Mouse (Mus musculus) embryonic facial prominence, embryonic 14.5 days (tissue): ENCODE measurements around the gene Lyg1. TPM values are rescaled to one million over a fixed set of nuclear protein-coding genes. Genes with fewer than 3 reads are reported as not detected.
A peak's percentile ranks its signal among the peaks of the same experiment; 100 is the strongest.

Experiments
- ATAC-seq: fragments of 200-750 bp; cut with Nextera tagmentation; 2 replicates; pipeline ENCODE4 v1.8.0; 2017; ENCODE audit warnings: low read depth, moderate number of reproducible peaks, moderate TSS enrichment
- DNase-seq: peaks from one replicate; pipeline ENCODE4 v3.0.0-alpha.2; 2015; ENCODE audit warnings: low spot score
- H3K27ac ChIP-seq: fragments of 300-500 bp; sonication (generic); replicated peaks from 2 replicates; pipeline ENCODE4 v1.5.1; 2014; ENCODE audit warnings: low read depth, mild to moderate bottlenecking, low read length, moderate library complexity
- H3K27me3 ChIP-seq: fragments of 300-500 bp; sonication (generic); replicated peaks from 2 replicates; pipeline ENCODE4 v1.6.1; 2014; ENCODE audit warnings: low read length; ENCODE audit not compliant: control insufficient read depth, insufficient read depth
- H3K36me3 ChIP-seq: fragments of 300-500 bp; sonication (generic); 2 replicates; pipeline ENCODE4 v1.6.1; 2014; ENCODE audit warnings: low read length, mixed read lengths; ENCODE audit not compliant: control insufficient read depth, insufficient read depth
- H3K4me1 ChIP-seq: fragments of 300-500 bp; sonication (generic); 2 replicates; pipeline ENCODE4 v1.6.1; 2014; ENCODE audit warnings: antibody characterized with exemption, low read length; ENCODE audit not compliant: control insufficient read depth, insufficient read depth
- H3K4me2 ChIP-seq: fragments of 300-500 bp; sonication (generic); 2 replicates; pipeline ENCODE4 v1.6.1; 2014; ENCODE audit warnings: low read depth, mild to moderate bottlenecking, low read length, moderate library complexity, mixed read lengths
- H3K4me3 ChIP-seq: fragments of 300-500 bp; sonication (generic); 2 replicates; pipeline ENCODE4 v1.5.1; 2014; ENCODE audit warnings: low read depth, mild to moderate bottlenecking, low read length
- H3K9ac ChIP-seq: fragments of 300-500 bp; sonication (generic); 2 replicates; pipeline ENCODE4 v1.6.1; 2014; ENCODE audit warnings: low read depth, mild to moderate bottlenecking, low read length, moderate library complexity, mixed read lengths
- H3K9me3 ChIP-seq: fragments of 300-500 bp; sonication (generic); 2 replicates; pipeline ENCODE4 v1.6.1; 2016; ENCODE audit warnings: low read length; ENCODE audit not compliant: control insufficient read depth
- WGBS: fragments of 180-500 bp; shearing (Covaris S2); extraction: QIAGEN DNeasy Blood & Tissue Kit; methylation state at CpG from one replicate; pipeline ENCODE4 v1.1.7; 2014; 5-methylcytosine and 5-hydroxymethylcytosine counted together
- polyA plus RNA-seq: library from polyadenylated mRNA; unstranded; fragments of >200 nt; fragmentation: Nextera tagmentation; extraction: Ambion mirVana; gene quantifications from 2 replicates; pipeline ENCODE4 v1.2.1, GENCODE M21; 2014

Lyg1 gene
- polyA plus RNA-seq, 1 experiment from 2014 or later, result not detected

DNA sequence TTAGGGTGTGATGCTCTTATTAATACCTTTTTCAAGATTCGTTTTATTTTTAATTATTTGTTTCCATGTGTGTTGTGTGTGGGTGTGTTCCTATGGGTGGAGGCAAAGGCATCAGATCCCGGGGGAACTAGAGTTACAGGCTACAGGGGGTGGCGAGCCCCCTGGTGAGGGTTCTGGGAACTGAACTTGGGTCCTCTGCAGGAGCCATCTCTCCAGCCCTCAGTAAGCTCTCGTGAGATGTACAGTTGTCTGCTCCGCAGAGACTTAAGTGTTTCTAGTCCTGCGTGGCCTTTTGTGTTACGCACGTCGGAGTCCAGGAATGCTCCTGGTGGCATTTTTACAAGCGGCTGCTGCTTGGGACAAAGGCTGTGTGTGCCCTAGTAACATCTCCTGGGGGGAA is 8.0 kb upstream of the Lyg1 start:
- no peak overlapping the region for H3K4me3 ChIP-seq
- no peaks in the 10 kb centered on the region for H3K27me3 ChIP-seq
- no peak overlapping the region for H3K27ac ChIP-seq
- ATAC-seq, result no peak
- H3K4me1 ChIP-seq, result no peaks in the 10 kb centered on the region
- no peaks in the 10 kb centered on the region for H3K36me3 ChIP-seq
- no peak overlapping the region for H3K4me2 ChIP-seq
- WGBS, result 57% methylated on average over 10 of the region's 10 CpGs
- no peak for DNase-seq
- H3K9ac ChIP-seq, result no peak overlapping the region
- no peaks in the 10 kb centered on the region for H3K9me3 ChIP-seq

DNA sequence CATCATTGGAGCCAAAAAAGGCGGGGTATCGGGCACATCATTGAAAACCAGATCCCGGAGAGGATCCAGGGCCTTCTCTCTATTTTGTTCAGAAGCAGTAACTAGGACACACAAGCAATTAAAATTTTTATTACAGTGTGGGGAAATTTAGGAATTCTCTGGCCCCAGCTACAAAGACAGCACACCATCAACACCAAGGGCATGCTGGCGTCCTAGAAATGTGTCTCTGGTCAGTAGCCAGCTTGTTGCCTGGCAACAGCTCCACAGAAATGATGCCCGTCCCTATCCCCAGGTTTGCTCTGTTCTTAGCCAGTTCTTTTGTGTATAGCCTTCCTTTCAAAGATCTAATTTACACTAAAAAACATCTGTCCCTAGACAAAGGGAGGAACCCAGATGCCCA is 1.9 kb upstream of the Lyg1 start:
- no peaks in the 10 kb centered on the region for H3K36me3 ChIP-seq
- H3K4me1 ChIP-seq, result no peaks in the 10 kb centered on the region
- H3K9me3 ChIP-seq, result no peaks in the 10 kb centered on the region
- no peaks in the 10 kb centered on the region for H3K27me3 ChIP-seq
- WGBS, result 79% methylated on average over 5 of the region's 5 CpGs
- DNase-seq, result no peak
- ATAC-seq, result no peak
- no peak overlapping the region for H3K27ac ChIP-seq
- H3K4me2 ChIP-seq, result no peak overlapping the region
- no peak overlapping the region for H3K9ac ChIP-seq
- no peak overlapping the region for H3K4me3 ChIP-seq

DNA sequence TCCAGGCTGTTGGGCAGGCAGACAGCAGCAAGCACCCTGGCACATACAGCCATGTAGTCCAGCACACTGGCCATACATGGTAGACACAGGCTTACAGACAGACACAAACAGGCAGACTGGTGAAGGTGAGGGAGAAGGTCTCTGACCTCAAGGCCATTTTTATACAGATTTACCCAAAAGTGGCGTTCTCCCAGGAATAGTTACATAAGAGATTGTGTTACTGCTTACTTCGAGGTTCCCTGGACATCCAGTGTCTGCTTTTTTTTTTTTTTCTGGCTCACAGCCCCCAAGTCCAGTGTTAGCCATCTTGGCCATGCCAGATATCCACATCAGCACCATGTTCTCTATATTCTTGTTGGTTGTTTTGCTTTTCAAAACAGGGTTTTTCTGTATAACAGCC is 957 bp upstream of the Lyg1 start:
- ATAC-seq (no peak), DNase-seq (no peak)
- Histone ChIP-seq H3K27me3 (no peaks in the 10 kb centered on the region), H3K4me1 (no peaks in the 10 kb centered on the region), H3K4me2 (no peak overlapping the region), H3K9ac (no peak overlapping the region), H3K9me3 (no peaks in the 10 kb centered on the region), H3K36me3 (no peaks in the 10 kb centered on the region), H3K4me3 (no peak overlapping the region), H3K27ac (no peak overlapping the region)
- 57% methylated on average over 2 of the region's 2 CpGs for WGBS

DNA sequence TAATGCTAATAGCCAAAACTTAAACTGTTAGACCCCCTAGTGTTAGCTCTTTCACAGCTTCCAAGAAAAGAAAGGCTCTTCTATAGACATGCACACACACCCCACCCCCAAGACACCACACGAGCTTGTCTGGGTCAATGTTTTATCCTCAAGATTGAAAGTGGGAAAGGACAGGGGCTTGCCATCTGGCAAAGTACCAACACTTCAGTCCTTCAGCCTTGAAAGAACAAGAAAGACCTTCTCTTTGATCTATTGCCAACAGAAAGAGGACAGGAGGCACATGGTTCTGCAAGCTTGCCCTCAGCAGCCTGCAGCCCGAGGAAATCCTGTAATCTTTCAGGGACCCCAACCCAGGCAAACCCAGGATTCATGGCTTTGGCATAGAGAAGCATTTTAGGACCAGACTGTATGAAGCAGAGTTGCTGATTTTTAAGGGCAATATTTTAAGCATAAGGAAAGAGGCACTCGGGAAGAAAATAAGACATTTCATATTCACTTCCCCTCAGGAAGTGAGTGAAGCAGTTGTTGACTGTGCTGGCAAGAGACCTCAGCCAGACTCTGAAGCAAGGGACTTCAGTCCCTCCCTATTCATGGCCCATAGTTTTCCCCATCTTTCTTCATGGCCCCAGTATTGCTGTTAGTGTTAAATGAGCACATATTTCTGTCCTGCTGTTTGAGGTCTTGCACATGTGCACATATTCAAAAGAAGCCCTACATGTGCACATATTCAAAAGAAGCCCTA is 698 bp downstream of the Lyg1 start:
- no peaks in the 10 kb centered on the region for H3K9me3 ChIP-seq
- no peaks in the 10 kb centered on the region for H3K36me3 ChIP-seq
- DNase-seq, result peak; percentile 34
- no peak overlapping the region for H3K9ac ChIP-seq
- ATAC-seq, result no peak
- no peak overlapping the region for H3K4me2 ChIP-seq
- no peaks in the 10 kb centered on the region for H3K4me1 ChIP-seq
- no peak overlapping the region for H3K27ac ChIP-seq
- WGBS, result 37% methylated on average over 3 of the region's 3 CpGs
- no peaks in the 10 kb centered on the region for H3K27me3 ChIP-seq
- H3K4me3 ChIP-seq, result no peak overlapping the region

DNA sequence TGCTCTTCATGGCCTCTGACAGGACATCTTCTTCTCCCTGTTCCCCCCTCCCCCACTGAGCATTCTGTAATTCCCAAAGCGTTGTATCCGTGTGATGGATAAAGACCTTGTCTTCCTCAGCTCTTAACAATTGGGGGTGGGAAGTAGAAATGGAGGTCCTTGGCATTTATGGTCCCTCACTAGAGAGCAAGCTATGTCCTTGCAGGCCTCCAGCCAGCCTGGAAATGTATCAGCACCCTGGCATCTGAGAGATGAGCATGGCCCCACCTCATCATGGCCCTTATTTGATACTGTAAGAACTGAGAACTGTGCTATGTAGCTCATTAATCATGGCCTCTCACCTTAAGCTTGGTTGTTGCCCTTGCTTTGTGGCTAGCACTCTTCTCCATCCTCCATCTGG is 2.3 kb downstream of the Lyg1 start:
- DNase-seq (no peak), ATAC-seq (no peak)
- 92% methylated on average over 2 of the region's 2 CpGs for WGBS
- Histone ChIP-seq H3K4me2 (no peak overlapping the region), H3K27ac (no peak overlapping the region), H3K36me3 (no peaks in the 10 kb centered on the region), H3K9ac (no peak overlapping the region), H3K4me3 (no peak overlapping the region), H3K9me3 (no peaks in the 10 kb centered on the region), H3K4me1 (no peaks in the 10 kb centered on the region), H3K27me3 (no peaks in the 10 kb centered on the region)

DNA sequence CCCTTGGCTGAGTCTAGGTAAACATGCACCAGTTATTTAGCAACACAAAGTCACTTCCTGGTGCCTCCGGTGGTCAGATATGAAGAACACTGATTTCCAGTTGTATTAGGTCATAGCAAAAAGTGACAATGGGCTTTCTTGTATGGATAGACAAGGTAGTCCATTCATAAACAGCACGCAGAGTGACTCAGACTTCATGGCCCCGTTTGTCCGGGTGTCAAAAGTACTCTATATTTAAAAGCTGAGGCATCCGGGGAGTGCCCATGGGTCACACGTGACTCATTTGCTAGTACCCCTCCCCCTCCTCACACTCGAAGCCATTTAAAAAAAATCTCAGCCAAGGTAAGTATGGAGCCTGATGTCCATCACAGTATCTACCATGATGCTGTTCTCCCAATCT is 2.8 kb downstream of the Lyg1 start:
- DNase-seq, result no peak
- Histone ChIP-seq H3K4me1 (no peaks in the 10 kb centered on the region), H3K27me3 (no peaks in the 10 kb centered on the region), H3K9ac (no peak overlapping the region), H3K4me3 (no peak overlapping the region), H3K36me3 (no peaks in the 10 kb centered on the region), H3K4me2 (no peak overlapping the region), H3K9me3 (no peaks in the 10 kb centered on the region), H3K27ac (no peak overlapping the region)
- 79% methylated on average over 7 of the region's 7 CpGs for WGBS
- no peak for ATAC-seq

DNA sequence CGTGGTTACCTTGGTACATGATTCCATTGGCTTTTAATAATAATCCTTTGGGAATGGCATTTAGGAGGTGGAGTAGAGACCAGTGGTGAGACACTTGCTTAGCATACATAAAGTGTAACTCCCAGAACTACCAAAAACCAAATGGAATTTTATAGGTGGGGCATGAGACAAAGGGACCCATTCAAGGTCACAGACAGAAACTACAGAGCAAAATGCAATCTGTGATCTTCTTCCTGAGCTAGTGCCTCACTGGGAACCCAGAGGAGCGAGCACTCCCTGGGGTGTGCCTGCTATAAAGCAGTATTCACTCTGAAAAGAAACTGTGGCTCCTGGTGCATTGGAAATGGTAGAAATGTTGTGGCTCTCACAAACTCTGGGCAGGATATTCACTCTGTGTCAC is 8.7 kb downstream of the Lyg1 start:
- Histone ChIP-seq H3K4me2 (no peak overlapping the region), H3K4me1 (no peaks in the 10 kb centered on the region), H3K36me3 (no peaks in the 10 kb centered on the region), H3K27ac (no peak overlapping the region), H3K27me3 (no peaks in the 10 kb centered on the region), H3K9ac (no peak overlapping the region), H3K4me3 (no peak overlapping the region), H3K9me3 (no peaks in the 10 kb centered on the region)
- ATAC-seq, result no peak
- 62% methylated on average over 2 of the region's 2 CpGs for WGBS
- DNase-seq, result no peak

DNA sequence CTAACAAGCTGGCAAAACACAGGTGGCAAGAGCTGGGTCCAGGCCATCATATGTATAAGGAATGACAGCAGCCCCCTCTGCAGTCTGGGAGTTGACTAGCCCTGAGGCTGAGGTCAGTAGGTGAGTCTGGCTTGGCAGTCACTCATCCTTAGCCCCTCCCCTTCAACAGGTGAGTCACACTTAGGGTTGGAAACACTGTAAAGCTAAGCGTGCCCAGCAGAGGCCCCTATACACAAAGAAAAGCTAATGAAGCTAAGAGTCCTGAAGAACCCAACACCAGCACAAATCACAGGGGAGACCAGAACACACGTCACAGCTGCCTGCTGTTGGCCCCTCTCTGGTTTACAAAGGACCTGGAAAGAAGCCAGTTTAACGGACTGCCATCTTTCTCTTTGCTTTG is 25.8 kb downstream of the Lyg1 start:
- no peaks in the 10 kb centered on the region for H3K36me3 ChIP-seq
- no peaks in the 10 kb centered on the region for H3K9me3 ChIP-seq
- H3K27me3 ChIP-seq, result no peaks in the 10 kb centered on the region
- 20% methylated on average over 3 of the region's 3 CpGs for WGBS
- ATAC-seq, result peak; percentile 70; the same call in 1 of the 2 replicates
- H3K4me3 ChIP-seq, result no peak overlapping the region
- DNase-seq, result peak; percentile 45
- H3K4me2 ChIP-seq, result no peak overlapping the region
- H3K9ac ChIP-seq, result no peak overlapping the region
- no peak overlapping the region for H3K27ac ChIP-seq
- no peaks in the 10 kb centered on the region for H3K4me1 ChIP-seq

DNA sequence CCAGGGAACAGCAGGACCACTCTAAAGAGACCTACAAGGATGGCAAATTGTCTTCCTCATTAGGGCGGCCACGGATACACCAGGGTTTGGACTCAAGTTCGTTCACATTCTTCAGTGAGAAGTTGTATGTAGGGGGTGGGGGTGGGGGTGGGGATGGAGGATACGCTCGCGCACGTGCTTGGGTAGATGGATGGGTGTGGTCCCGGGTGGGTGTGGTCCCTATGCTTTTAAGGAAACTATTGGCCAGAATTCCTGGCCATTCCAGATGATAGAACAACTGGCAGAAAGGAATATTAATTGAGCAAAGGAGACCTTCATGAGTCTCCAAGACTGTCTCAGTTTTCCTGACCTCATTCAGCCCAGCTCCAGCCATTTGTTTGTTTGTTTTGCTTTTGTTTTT is 31.6 kb downstream of the Lyg1 start:
- H3K36me3 ChIP-seq, result no peaks in the 10 kb centered on the region
- H3K4me3 ChIP-seq, result no peak overlapping the region
- no peak overlapping the region for H3K9ac ChIP-seq
- H3K9me3 ChIP-seq, result no peaks in the 10 kb centered on the region
- H3K27ac ChIP-seq, result no peak overlapping the region
- DNase-seq (no peak), ATAC-seq (no peak)
- 78% methylated on average over 8 of the region's 8 CpGs for WGBS
- H3K4me1 ChIP-seq, result no peaks in the 10 kb centered on the region
- no peak overlapping the region for H3K4me2 ChIP-seq
- no peaks in the 10 kb centered on the region for H3K27me3 ChIP-seq
